Mouse (Mus musculus): ENCODE results near the gene Slc22a2.

DNA sequence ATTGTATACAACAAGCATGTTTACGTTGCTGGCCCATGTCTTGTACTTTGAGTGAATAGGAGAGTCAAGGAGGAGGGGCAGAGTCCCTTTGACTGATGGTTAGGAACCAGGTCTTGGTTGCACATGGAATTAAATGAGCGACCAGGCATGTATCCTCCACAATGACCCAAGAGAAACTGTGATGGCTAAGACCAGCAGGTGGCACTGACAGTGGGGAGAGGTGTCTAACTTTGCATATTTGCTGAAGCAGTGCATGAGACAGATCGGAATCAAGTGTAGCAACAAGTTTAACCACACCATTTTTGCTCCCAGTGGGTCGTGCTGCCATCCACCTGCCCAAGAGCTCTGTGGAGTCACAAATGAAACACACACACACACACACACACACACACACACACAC lies 21.7 kb upstream of the Slc22a2 start:
- TF ChIP-seq POLR2A (IDR thresholded peaks at IDR 0.05; ENCODE audit: low read depth, low read length) (no peak), CTCF (conservative IDR thresholded peaks at IDR 0.05; ENCODE audit: insufficient read depth, insufficient read length, low read depth, low read length) (peak; percentile 61; the same call in 1 of the 2 replicates)

All from kidney, adult 2 months (tissue).